Mouse (Mus musculus): ENCODE results near the gene Map6d1. TPM values are rescaled to one million over a fixed set of nuclear protein-coding genes. Genes with fewer than 3 reads are reported as not detected.

The Map6d1 gene
- not detected for polyA plus RNA-seq (2014; fragmentation: Illumina TruSeq; extraction: RNeasy Lipid Tissue Mini Kit (QIAGEN cat#74804); ENCODE audit: low read depth, low replicate concordance)

GRCm38 (mm10) chr16:20240468-20241414 lies at the start of gene Map6d1:
Map6d1 (minus strand) TSS chr16:20241358.

Other genes starting within 250 kb of the Map6d1 start
- gene Klhl24, start 143.8 kb downstream of the Map6d1 start, polyA plus RNA-seq (2014; fragmentation: Illumina TruSeq; extraction: RNeasy Lipid Tissue Mini Kit (QIAGEN cat#74804); ENCODE audit: low read depth, low replicate concordance): 28.6 TPM
- gene Yeats2, start 100.3 kb downstream of the Map6d1 start, polyA plus RNA-seq (2014; fragmentation: Illumina TruSeq; extraction: RNeasy Lipid Tissue Mini Kit (QIAGEN cat#74804); ENCODE audit: low read depth, low replicate concordance): 4.8 TPM
- 40.4 TPM for gene Parl, start 61.0 kb upstream of the Map6d1 start, polyA plus RNA-seq (2014; fragmentation: Illumina TruSeq; extraction: RNeasy Lipid Tissue Mini Kit (QIAGEN cat#74804); ENCODE audit: low read depth, low replicate concordance)
- not detected for gene Cyp2ab1, start 84.0 kb upstream of the Map6d1 start, polyA plus RNA-seq (2014; fragmentation: Illumina TruSeq; extraction: RNeasy Lipid Tissue Mini Kit (QIAGEN cat#74804); ENCODE audit: low read depth, low replicate concordance)
- 2.8 TPM for gene Abcc5, start 185.0 kb upstream of the Map6d1 start, polyA plus RNA-seq (2014; fragmentation: Illumina TruSeq; extraction: RNeasy Lipid Tissue Mini Kit (QIAGEN cat#74804); ENCODE audit: low read depth, low replicate concordance)